Mouse (Mus musculus): ENCODE data around the gene Iars2.

DNA sequence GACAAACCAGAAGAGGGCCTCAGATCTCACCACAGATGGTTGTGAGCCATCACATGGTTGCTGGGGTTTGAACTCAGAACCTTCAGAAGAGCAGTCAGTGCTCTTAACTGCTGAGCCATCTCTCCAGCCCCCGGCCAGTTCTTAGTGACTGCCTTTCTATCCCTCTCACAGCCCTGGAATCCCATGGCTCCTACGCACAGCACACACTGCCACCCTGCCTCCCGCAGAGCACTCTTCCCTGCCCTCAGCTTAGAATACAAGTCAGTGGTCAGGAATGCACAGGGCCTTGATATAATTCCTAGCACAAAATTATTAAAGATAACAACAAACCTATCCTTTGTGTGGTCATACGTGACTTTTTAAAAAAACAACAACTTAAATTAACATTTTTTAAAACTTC lies 14.7 kb downstream of the Iars2 start:
- TF ChIP-seq POLR2A (IDR thresholded peaks at IDR 0.05; ENCODE audit: extremely low read depth, insufficient read depth, low read length) (no peak), CTCF (IDR thresholded peaks at IDR 0.05; ENCODE audit: low read depth, low read length) (no peak)
